Mouse (Mus musculus) Patski (cell line): ENCODE results near the gene Hook1. TPM values are rescaled to one million over a fixed set of nuclear protein-coding genes. Genes with fewer than 3 reads are reported as not detected.

Source experiments
- ATAC-seq: fragments of 100-300 bp; one replicate; pipeline ENCODE4 v1.8.0; 2021
- CTCF ChIA-PET: fragments of 350-600 bp; sonication (Branson Sonifier 250); formaldehyde crosslinking; loops from one replicate; lab custom pipeline; 2022; ENCODE audit warnings: inconsistent platforms; lab: Charles Lee
- POLR2A ChIA-PET: fragments of 350-600 bp; sonication (Branson Sonifier 250); formaldehyde crosslinking; loops from one replicate; lab custom pipeline; 2022; ENCODE audit warnings: antibody characterized with exemption, inconsistent platforms; lab: Charles Lee
- DNase-seq: peaks from one replicate; pipeline ENCODE4 v3.0.0-alpha.2; 2011; ENCODE audit warnings: low read depth, low spot score
- H3K27me3 ChIP-seq: fragments of 371-371 bp; one replicate; pipeline ENCODE4 v1.5.1; 2021
- CTCF ChIP-seq: fragments of 100-300 bp; IDR thresholded peaks from one replicate; pipeline ENCODE4 v1.5.1; 2021
- in situ Hi-C: fragments of 300-500 bp; cut with MboI; formaldehyde crosslinking; loops from 3 replicates; pipeline ENCODE4 v1.11.1; 2018; ENCODE audit warnings: low pct_unique_long_range_greater_than_20kb, mixed read lengths
- polyA plus RNA-seq: library from polyadenylated mRNA; unstranded; gene quantifications from one replicate; pipeline ENCODE4 v1.2.3, GENCODE M21; 2021

Gene Hook1
- 24.7 TPM for polyA plus RNA-seq

- peaks cover 2% of the 10 kb centered on the region for H3K27me3 ChIP-seq
- TF ChIP-seq CTCF = no peak
- in situ Hi-C loops = no loop called here
- ATAC-seq (peak; percentile 100), DNase-seq (peak; percentile 70)
- POLR2A ChIA-PET = interaction anchor here (0.6 to 1.4 kb wide), 2 partner anchors 17 to 1352 kb away, joined by 5 to 8 read pairs; no protein-coding TSS in a partner anchor
- CTCF ChIA-PET = no interaction called here
These were observed at the start of gene Hook1 for GRCm38 (mm10) chr4:95966928-95967724. Gene Hook1 (plus strand): TSS chr4:95967240.

- POLR2A ChIA-PET = no interaction called here
- no peak for DNase-seq
- CTCF ChIA-PET = no interaction called here
- no peak for ATAC-seq
- no peak for TF ChIP-seq CTCF
- no peaks in the 10 kb centered on the region for H3K27me3 ChIP-seq
- in situ Hi-C loops = no loop called here
These were observed 49.3 kb upstream of the Hook1 start for GRCm38 (mm10) chr4:95917703-95918102.

GRCm38 (mm10) chr4:95920448-95920847 is 46.6 kb upstream of the Hook1 start:
- no peaks in the 10 kb centered on the region for H3K27me3 ChIP-seq
- in situ Hi-C loops = loop anchor here (5.0 kb wide), 2 partner anchors 33 to 913 kb away; no protein-coding TSS in a partner anchor
- no peak for TF ChIP-seq CTCF
- no peak for DNase-seq
- CTCF ChIA-PET = interaction anchor here (0.7 to 1.5 kb wide), 3 partner anchors 9 to 33 kb away, joined by 3 read pairs; no protein-coding TSS in a partner anchor
- POLR2A ChIA-PET = no interaction called here
- no peak for ATAC-seq

- ChIA-PET CTCF (interaction anchor here (0.8 to 3.2 kb wide), 5 partner anchors 10 to 50 kb away, joined by 3 to 9 read pairs (median 5); no protein-coding TSS in a partner anchor), POLR2A (no interaction called here)
- no peaks in the 10 kb centered on the region for H3K27me3 ChIP-seq
- peak; percentile 88 for TF ChIP-seq CTCF
- ATAC-seq (no peak), DNase-seq (no peak)
- in situ Hi-C loops = loop anchor here (5.0 kb wide), 3 partner anchors 37 to 917 kb away; no protein-coding TSS in a partner anchor
These were observed 42.5 kb upstream of the Hook1 start for GRCm38 (mm10) chr4:95924210-95925184.

- ChIA-PET POLR2A (no interaction called here), CTCF (interaction anchor here (1.5 kb wide), 1 partner anchor 8 kb away, joined by 3 read pairs; no protein-coding TSS in a partner anchor)
- in situ Hi-C loops = loop anchor here (5.0 kb wide), 1 partner anchor 753 kb away; no protein-coding TSS in a partner anchor
- DNase-seq (no peak), ATAC-seq (no peak)
- no peak for TF ChIP-seq CTCF
- H3K27me3 ChIP-seq = no peaks in the 10 kb centered on the region
These were observed 38.2 kb upstream of the Hook1 start for GRCm38 (mm10) chr4:95928846-95929245.

GRCm38 (mm10) chr4:95929936-95930335 is 37.1 kb upstream of the Hook1 start:
- CTCF ChIA-PET = interaction anchor here (1.5 kb wide), 1 partner anchor 9 kb away, joined by 3 read pairs; no protein-coding TSS in a partner anchor
- POLR2A ChIA-PET = no interaction called here

GRCm38 (mm10) chr4:95931331-95931730 is 35.7 kb upstream of the Hook1 start:
- TF ChIP-seq CTCF = no peak

More at GRCm38 (mm10) chr4:95929936-95930335, 37.1 kb upstream of the Hook1 start:
- no peak for ATAC-seq
- in situ Hi-C loops = loop anchor here (5.0 kb wide), 1 partner anchor 752 kb away; no protein-coding TSS in a partner anchor
- no peak for DNase-seq
- no peaks in the 10 kb centered on the region for H3K27me3 ChIP-seq
- no peak for TF ChIP-seq CTCF

GRCm38 (mm10) chr4:95933801-95934356 is 33.2 kb upstream of the Hook1 start:
- no peak for TF ChIP-seq CTCF
- ChIA-PET CTCF (interaction anchor here (1.4 to 2.7 kb wide), 3 partner anchors 10 to 51 kb away, joined by 3 to 9 read pairs (median 4); no protein-coding TSS in a partner anchor), POLR2A (interaction anchor here (0.9 kb wide), 1 partner anchor 17 kb away, joined by 3 read pairs; no protein-coding TSS in a partner anchor)
- no peaks in the 10 kb centered on the region for H3K27me3 ChIP-seq
- in situ Hi-C loops = no loop called here
- DNase-seq = peak; percentile 58
- peak; percentile 52 for ATAC-seq

More at GRCm38 (mm10) chr4:95931331-95931730, 35.7 kb upstream of the Hook1 start:
- ATAC-seq (no peak), DNase-seq (no peak)
- in situ Hi-C loops = no loop called here
- ChIA-PET CTCF (no interaction called here), POLR2A (no interaction called here)
- no peaks in the 10 kb centered on the region for H3K27me3 ChIP-seq

GRCm38 (mm10) chr4:95934384-95935035 is 32.5 kb upstream of the Hook1 start:
- POLR2A ChIA-PET = interaction anchor here (0.9 kb wide), 1 partner anchor 17 kb away, joined by 3 read pairs; no protein-coding TSS in a partner anchor

More at GRCm38 (mm10) chr4:95934384-95935035, 32.5 kb upstream of the Hook1 start:
- no peak for TF ChIP-seq CTCF
- in situ Hi-C loops = no loop called here
- CTCF ChIA-PET = interaction anchor here (1.4 to 2.7 kb wide), 4 partner anchors 11 to 51 kb away, joined by 3 to 9 read pairs (median 4); no protein-coding TSS in a partner anchor
- DNase-seq (peak; percentile 90), ATAC-seq (peak; percentile 96)
- no peaks in the 10 kb centered on the region for H3K27me3 ChIP-seq
